Mouse (Mus musculus): ENCODE results near the gene Capns2.
"Not testable (repeated sequence)": the region's sequence is repeated elsewhere in the genome, so short reads cannot be mapped to it uniquely, and the experiment has no call there.

The Capns2 gene

DNA sequence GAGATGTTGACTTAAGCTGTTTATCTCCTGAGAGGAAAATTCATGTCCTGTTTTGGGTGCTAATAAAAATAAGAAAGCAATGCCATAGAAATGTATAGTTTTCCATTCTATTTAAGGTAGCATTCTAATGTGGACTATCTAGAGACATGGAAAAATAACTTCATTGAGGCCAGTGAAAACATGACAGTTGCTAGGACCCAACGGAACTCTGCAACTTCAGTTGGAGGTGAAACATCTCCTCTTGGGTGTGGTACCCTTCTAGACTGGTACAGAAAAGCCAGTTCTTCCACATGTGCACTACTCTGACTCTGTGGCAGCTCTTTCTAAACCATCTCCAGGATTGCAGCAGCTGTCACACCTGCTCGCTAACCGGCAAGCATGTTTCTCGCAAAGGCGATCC, at the start of gene Capns2:
Gene Capns2, plus strand, starts transcription at position 301 of the 400 bp plus-strand sequence.
- no peak for DNase-seq (ENCODE audit: low spot score)

GRCm38 (mm10) chr8:92853188-92853983, 47.8 kb upstream of the Capns2 start:
- DNase-seq (ENCODE audit: low spot score), result no peak

GRCm38 (mm10) chr8:92854673-92855072, 46.5 kb upstream of the Capns2 start:
- no peak for DNase-seq (ENCODE audit: low spot score)

GRCm38 (mm10) chr8:92855171-92855894, 45.9 kb upstream of the Capns2 start, which contains the start of gene Lpcat2:
Gene Lpcat2 (plus strand): TSS chr8:92855339.
- DNase-seq (ENCODE audit: low spot score), result peak; percentile 89

GRCm38 (mm10) chr8:92856273-92856986, 44.8 kb upstream of the Capns2 start:
- no peak for DNase-seq (ENCODE audit: low spot score)

GRCm38 (mm10) chr8:92858475-92859182, 42.6 kb upstream of the Capns2 start:
- DNase-seq (ENCODE audit: low spot score), result no peak

DNA sequence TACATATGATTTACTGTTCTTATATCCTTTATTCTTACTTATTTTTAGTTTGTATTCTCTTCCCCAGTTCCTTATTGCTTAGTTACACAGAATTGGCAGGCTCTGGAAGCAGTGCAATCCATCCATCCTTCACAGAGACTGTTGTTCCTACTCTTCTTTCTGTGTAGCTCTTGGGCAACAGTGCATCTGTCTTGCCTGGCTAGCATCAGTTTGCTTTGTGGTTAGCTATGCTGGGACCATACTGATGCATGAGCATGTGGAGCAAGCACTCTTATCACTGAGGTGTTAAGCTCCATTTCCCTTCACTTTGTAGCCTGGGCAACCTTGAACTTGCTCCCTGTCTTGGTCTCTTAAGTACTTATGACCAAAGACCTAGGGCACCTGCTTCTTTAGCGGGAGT, 39.2 kb upstream of the Capns2 start:
- DNase-seq (ENCODE audit: low spot score), result no peak

- no peak for DNase-seq (ENCODE audit: low spot score)
These were observed 30.9 kb upstream of the Capns2 start for GRCm38 (mm10) chr8:92870281-92870680.

- DNase-seq (ENCODE audit: low spot score), result no peak
These were observed 29.0 kb upstream of the Capns2 start for GRCm38 (mm10) chr8:92872063-92872759.

- no peak for DNase-seq (ENCODE audit: low spot score)
These were observed 25.4 kb upstream of the Capns2 start for GRCm38 (mm10) chr8:92875795-92876194.

DNA sequence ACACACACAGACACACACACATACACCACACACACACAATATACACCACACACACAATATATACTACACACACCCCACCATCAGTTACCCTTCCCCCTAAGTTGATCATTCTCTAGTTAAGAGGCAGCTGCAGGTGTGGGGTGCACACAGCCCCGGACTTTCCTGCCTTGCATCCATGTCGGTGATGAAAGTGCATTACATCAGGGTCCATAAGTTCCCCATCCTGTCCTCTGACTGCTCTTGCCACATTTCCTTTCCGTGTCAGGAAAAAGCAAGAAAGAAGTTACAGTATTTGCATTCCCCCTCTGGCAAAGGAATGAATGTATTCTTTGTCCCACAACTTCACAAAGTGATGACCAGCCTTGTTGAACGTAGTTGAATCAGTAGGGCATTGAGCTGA, 20.0 kb upstream of the Capns2 start:
- no peak for DNase-seq (ENCODE audit: low spot score)

GRCm38 (mm10) chr8:92883771-92884170, 17.4 kb upstream of the Capns2 start:
- no peak for DNase-seq (ENCODE audit: low spot score)

DNA sequence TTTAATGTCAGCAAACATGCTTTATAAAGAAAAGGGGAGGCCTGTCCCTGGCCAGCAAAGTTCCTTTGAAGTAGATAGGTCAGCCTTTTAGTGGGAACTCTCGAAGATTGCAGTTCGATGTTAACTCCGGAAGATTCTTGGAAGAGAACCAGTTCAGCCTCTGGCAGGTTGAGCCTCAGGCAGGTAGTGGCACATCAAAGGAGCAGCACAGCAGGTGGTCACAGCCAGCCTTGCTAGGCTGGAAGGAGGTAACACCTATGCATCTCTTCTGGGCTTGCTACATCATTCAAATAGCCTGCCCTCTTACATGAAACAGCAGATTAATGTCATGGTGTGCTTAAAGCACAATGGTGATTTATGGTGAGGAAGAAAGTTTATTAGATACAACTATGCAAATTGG, 9.0 kb upstream of the Capns2 start:
- DNase-seq (ENCODE audit: low spot score), result not testable (repeated sequence)

- no peak for DNase-seq (ENCODE audit: low spot score)
These were observed 7.3 kb upstream of the Capns2 start for GRCm38 (mm10) chr8:92893870-92894269.

- DNase-seq (ENCODE audit: low spot score), result no peak
These were observed 6.2 kb upstream of the Capns2 start for GRCm38 (mm10) chr8:92895053-92895452.

- no peak for DNase-seq (ENCODE audit: low spot score)
These were observed 5.2 kb upstream of the Capns2 start for GRCm38 (mm10) chr8:92896056-92896455.

DNA sequence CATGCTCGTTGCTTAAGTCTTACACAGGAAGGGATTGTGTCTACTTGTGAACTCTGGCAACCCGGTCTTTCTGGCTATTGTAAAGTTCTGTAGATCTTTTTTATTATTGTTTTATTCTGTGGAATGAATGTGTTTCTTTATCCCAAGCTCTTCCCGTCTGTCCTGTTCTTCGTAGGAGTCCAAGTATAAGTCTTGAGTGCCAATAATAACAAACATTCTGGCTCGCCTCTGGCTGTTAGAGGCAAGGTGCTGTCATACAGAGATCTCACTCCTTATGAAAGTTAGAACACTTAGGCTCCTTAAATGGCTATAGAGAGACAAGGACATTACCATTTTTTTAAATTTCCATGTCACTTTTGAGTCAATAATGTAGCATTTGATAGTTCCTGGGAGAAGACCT, 4.6 kb upstream of the Capns2 start:
- no peak for DNase-seq (ENCODE audit: low spot score)

DNA sequence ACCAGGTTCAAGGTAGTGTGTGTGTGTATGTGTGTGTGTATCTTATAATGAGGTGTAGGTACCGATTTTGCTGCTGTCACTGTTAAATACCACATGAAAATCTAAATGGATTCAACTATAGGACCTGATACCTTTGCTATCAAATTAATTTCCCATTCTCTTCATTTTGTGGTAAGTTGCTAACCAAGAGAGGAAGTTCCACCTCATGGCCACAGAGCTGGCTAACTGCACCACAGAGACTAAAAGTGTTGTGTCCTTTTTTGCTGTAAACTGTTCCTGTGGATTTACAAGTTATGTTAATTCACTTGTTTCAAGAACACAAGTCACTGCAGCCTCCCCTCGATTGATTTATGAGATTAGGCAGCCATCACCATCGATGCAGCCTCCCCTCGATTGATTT, 3.4 kb upstream of the Capns2 start:
- no peak for DNase-seq (ENCODE audit: low spot score)

GRCm38 (mm10) chr8:92899590-92899989, 1.6 kb upstream of the Capns2 start:
- DNase-seq (ENCODE audit: low spot score), result no peak

DNA sequence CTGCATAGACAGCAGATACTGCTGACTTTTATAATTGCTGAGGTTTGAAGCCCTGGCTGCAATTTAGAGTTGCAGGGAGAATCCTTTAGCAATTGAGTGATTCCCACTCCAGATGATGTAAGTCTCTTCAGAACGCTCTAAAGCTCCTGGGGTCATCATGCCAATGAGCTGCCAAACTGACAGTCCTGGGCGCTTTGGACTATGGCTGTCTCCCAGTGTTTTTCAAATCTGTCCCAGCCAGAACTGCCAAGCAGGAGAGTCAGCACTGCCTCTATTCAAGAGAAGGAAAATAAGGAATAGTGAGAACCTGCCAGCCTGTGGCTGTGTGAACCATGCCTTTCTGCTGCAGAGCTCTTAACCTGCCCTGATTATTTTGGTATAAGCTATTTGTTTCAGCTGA, 1.8 kb downstream of the Capns2 start:
- no peak for DNase-seq (ENCODE audit: low spot score)

DNA sequence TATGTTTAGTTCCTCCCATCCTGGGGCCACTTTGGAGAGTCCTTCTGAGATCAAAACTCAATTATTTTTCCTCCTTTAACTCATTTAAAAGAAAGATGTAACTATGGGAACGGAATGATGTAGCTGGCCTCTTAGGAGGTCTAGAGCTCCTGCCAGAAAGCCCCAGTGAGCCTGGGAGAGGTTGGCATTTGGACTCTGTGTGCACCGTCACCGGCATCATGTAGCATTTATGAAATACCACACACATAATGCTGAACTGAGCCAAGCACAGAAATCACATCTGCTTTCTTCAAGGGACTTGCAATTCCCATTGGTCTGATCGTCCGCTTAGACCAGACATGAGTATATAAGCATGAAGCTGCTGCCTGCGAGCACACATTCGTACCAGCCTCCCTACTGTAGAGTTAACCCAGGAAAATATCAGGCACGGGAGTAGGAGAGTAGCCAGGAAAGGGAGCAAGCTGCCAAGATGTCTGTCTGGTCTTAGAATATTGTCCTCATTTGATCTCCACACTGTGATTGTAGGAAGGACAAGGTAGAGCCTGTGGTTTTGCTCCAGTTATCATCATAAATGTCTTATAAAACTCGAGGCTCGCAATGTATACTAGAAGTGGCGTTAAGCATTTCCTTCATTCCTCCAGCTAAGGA, 2.4 kb downstream of the Capns2 start:
- DNase-seq (ENCODE audit: low spot score), result no peak
